Mouse (Mus musculus): ENCODE results near the gene Mrps26. TPM values are rescaled to one million over a fixed set of nuclear protein-coding genes. Genes with fewer than 3 reads are reported as not detected.

Mrps26 gene
- 82.0 TPM for polyA plus RNA-seq (2015; fragmentation: Illumina TruSeq; extraction: RNeasy Lipid Tissue Mini Kit (QIAGEN cat#74804); ENCODE audit: low read depth, low replicate concordance)

DNA sequence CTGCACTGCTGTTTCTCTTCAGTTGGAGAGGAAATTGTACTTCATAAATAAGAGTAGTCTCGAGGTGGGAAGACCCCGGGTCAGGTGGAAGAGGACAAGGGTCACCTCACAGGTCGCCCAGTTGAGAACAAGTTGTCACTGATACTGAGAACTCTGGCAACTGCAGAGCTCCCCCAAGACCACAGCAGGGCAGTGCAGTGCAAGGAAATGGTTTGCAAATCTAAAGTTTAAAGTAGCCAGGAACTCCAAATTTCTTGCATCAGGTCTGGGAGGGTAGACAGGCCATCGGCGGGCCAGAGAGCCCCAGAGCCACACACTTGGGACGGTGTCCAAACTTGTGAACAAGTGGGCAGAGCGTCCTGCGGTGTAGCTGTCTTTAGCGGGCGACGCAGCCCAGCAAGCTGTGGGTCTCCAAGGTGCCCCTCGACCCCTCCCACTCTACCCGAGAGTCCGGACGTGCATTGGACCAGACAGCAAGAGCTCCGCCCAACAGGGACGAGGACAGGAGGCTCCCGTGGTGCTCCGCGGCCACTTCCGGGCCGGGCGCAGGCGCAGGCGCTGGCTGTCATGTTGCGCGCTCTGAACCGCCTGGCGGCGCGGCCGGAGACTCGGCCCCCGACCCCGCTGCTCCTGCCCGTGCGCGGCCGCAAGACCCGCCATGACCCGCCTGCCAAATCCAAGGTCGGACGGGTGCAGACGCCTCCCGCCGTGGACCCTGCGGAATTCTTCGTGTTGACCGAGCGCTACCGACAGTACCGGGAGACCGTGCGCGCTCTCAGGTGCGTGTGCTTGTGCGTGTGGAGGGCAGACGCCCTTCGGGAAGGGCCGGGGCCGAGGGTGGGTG lies at the start of gene Mrps26:
Mrps26 (plus strand) TSS at position 531 of the 844 bp plus-strand sequence.

DNA sequence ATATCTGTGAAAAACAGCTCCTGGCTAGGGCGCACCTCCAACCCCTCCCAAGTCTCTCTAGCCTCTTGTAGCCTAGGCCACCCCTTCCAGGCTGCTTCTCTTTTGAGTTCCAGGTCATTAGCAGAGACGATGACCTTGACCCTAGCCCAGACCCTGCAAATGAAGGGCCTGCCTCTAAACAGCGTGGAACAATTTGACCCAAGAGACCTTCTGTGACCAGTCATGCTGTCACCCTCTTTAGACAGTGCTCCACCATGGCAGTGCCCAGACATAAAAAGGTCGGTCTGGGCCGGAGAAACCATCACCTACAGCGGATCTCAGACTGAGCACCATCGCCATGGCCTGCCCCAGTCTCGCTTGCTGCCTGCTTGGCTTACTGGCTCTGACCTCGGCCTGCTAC lies 12.3 kb downstream of the Mrps26 start, which contains the start of gene Oxt:
Oxt (plus strand) TSS at position 301 of the 400 bp plus-strand sequence.

DNA sequence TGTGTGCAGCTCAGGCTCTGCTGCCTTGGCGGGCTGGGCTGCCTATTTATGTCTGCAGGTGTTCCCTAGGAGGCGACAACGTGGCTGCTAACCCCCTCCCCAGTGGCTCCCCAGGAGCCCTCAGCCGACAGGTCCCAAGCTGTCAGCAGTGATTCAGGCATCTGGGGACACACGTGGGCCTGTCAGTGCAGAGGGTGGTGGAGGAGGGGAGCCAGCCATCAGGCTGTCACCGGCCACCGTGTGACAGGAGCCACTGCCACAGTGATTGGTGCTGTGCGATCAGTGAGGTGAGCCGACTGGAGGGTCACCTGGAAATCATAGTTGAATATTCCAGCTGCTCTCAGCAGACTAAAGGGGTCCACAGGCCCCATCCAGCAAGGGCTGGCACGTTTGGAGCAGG lies 19.0 kb downstream of the Mrps26 start, which contains the start of gene Avp:
Avp (minus strand) TSS at position 3 of the 400 bp plus-strand sequence.

Other genes starting within 250 kb of the Mrps26 start
- gene Cpxm1, start 166.2 kb upstream of the Mrps26 start, polyA plus RNA-seq (2015; fragmentation: Illumina TruSeq; extraction: RNeasy Lipid Tissue Mini Kit (QIAGEN cat#74804); ENCODE audit: low read depth, low replicate concordance) = 4.3 TPM
- gene Gm28372, start 158.5 kb upstream of the Mrps26 start, polyA plus RNA-seq (2015; fragmentation: Illumina TruSeq; extraction: RNeasy Lipid Tissue Mini Kit (QIAGEN cat#74804); ENCODE audit: low read depth, low replicate concordance) = not detected
- not detected for gene 1700020A23Rik, start 158.5 kb upstream of the Mrps26 start, polyA plus RNA-seq (2015; fragmentation: Illumina TruSeq; extraction: RNeasy Lipid Tissue Mini Kit (QIAGEN cat#74804); ENCODE audit: low read depth, low replicate concordance)
- gene Tmem239, start 157.3 kb upstream of the Mrps26 start, polyA plus RNA-seq (2015; fragmentation: Illumina TruSeq; extraction: RNeasy Lipid Tissue Mini Kit (QIAGEN cat#74804); ENCODE audit: low read depth, low replicate concordance) = not detected
- 89.7 TPM for gene Vps16, start 139.4 kb upstream of the Mrps26 start, polyA plus RNA-seq (2015; fragmentation: Illumina TruSeq; extraction: RNeasy Lipid Tissue Mini Kit (QIAGEN cat#74804); ENCODE audit: low read depth, low replicate concordance)
- gene Pced1a, start 139.0 kb upstream of the Mrps26 start, polyA plus RNA-seq (2015; fragmentation: Illumina TruSeq; extraction: RNeasy Lipid Tissue Mini Kit (QIAGEN cat#74804); ENCODE audit: low read depth, low replicate concordance) = 20.9 TPM
- gene Ptpra, start 113.5 kb upstream of the Mrps26 start, polyA plus RNA-seq (2015; fragmentation: Illumina TruSeq; extraction: RNeasy Lipid Tissue Mini Kit (QIAGEN cat#74804); ENCODE audit: low read depth, low replicate concordance) = 167 TPM
- gene Oxt, start 12.4 kb downstream of the Mrps26 start, polyA plus RNA-seq (2015; fragmentation: Illumina TruSeq; extraction: RNeasy Lipid Tissue Mini Kit (QIAGEN cat#74804); ENCODE audit: low read depth, low replicate concordance) = not detected
- not detected for gene Avp, start 18.8 kb downstream of the Mrps26 start, polyA plus RNA-seq (2015; fragmentation: Illumina TruSeq; extraction: RNeasy Lipid Tissue Mini Kit (QIAGEN cat#74804); ENCODE audit: low read depth, low replicate concordance)
- 7.9 TPM for gene Fastkd5, start 66.3 kb downstream of the Mrps26 start, polyA plus RNA-seq (2015; fragmentation: Illumina TruSeq; extraction: RNeasy Lipid Tissue Mini Kit (QIAGEN cat#74804); ENCODE audit: low read depth, low replicate concordance)
- 8.8 TPM for gene Ubox5, start 66.3 kb downstream of the Mrps26 start, polyA plus RNA-seq (2015; fragmentation: Illumina TruSeq; extraction: RNeasy Lipid Tissue Mini Kit (QIAGEN cat#74804); ENCODE audit: low read depth, low replicate concordance)
- 131 TPM for gene Lzts3, start 79.1 kb downstream of the Mrps26 start, polyA plus RNA-seq (2015; fragmentation: Illumina TruSeq; extraction: RNeasy Lipid Tissue Mini Kit (QIAGEN cat#74804); ENCODE audit: low read depth, low replicate concordance)
- 111 TPM for gene Ddrgk1, start 100.9 kb downstream of the Mrps26 start, polyA plus RNA-seq (2015; fragmentation: Illumina TruSeq; extraction: RNeasy Lipid Tissue Mini Kit (QIAGEN cat#74804); ENCODE audit: low read depth, low replicate concordance)
- 83.7 TPM for gene Itpa, start 103.9 kb downstream of the Mrps26 start, polyA plus RNA-seq (2015; fragmentation: Illumina TruSeq; extraction: RNeasy Lipid Tissue Mini Kit (QIAGEN cat#74804); ENCODE audit: low read depth, low replicate concordance)
- gene Slc4a11, start 133.8 kb downstream of the Mrps26 start, polyA plus RNA-seq (2015; fragmentation: Illumina TruSeq; extraction: RNeasy Lipid Tissue Mini Kit (QIAGEN cat#74804); ENCODE audit: low read depth, low replicate concordance) = 1.7 TPM